Mouse (Mus musculus): ENCODE measurements at regions not wholly inside any gene's neighbourhood (a gene's known extent, or its start where the extent isn't known, plus 50 kb on each side); places are given as distances from the start of the nearest gene placed in this dataset.
A peak's percentile ranks its signal among the peaks of the same experiment; 100 is the strongest.

GRCm38 (mm10) chr13:101016181-101016580, 183.0 kb upstream of the Slc30a5 start:
- no peak for DNase-seq (ENCODE audit: low read depth)

- DNase-seq (ENCODE audit: low read depth) = no peak
Observed at GRCm38 (mm10) chr13:101015435-101015834, 182.2 kb upstream of the Slc30a5 start.

- no peak for DNase-seq (ENCODE audit: low read depth)
Observed at GRCm38 (mm10) chr13:101013604-101014003, 180.4 kb upstream of the Slc30a5 start.

- no peak for DNase-seq (ENCODE audit: low read depth)
Observed at GRCm38 (mm10) chr13:100990646-100991045, 157.4 kb upstream of the Slc30a5 start.

DNA sequence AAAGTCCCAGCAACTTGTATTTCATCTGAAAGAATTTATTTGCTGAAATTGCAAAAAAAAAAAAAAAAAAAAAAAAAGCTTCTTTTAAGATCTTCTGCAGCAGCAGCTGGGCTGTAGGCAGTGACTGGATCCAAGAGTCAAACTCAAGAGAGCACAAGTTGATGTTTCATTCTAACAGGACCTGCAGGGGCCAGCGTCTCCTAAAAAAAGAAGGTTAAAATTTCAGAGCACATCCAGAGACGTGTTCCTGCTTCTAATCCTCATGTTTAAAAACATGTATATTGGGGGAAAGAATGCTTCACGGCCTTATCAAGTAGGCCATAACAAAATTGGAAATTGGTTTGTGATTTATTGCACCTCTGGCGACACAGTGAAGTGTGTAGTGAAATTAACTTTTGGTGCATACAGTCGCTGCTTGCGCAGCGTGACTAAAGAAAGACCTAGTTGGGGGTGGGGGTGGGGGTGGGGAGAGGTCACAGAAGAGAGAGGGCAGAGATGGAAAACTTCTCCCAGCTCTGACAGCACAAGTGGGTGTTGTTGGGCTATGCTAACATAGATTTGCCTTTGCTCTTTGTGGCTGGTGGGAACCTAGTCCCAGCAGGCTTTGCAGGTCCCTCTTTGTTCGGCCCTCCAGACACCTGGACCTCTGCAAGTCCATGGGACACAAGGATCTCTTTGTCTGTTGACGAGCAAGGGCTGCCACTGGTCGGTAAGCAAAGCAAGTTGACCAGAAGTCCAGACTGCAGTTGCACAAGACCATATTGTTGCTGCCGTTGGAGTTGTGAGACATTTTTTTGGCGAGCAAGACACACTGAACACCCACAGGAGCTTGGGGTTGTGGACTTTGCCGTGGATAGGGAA, 155.7 kb upstream of the Slc30a5 start:
- no peak for DNase-seq (ENCODE audit: low read depth)

GRCm38 (mm10) chr13:100988116-100988515, 154.9 kb upstream of the Slc30a5 start:
- no peak for DNase-seq (ENCODE audit: low read depth)

DNA sequence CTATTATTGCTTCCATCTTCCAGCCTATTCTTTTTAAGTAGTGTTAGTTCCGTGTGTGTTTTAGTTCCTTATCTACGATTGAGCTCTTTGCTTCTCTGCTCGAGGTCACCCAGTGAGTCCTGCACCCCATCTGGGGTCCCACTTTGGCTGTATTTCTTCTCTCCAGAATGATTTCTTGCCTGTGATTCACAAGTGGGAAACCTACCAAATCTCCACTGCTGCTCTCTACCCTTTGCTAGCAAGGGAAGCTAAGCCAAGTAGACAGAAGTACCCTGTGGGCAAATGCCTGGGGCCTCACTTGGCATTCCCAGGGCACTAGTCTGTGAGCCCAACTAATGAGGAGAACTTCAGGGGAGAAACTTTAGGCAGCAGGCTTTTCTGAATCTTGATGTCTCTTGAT, 142.5 kb upstream of the Slc30a5 start:
- DNase-seq (ENCODE audit: low read depth) = no peak

DNA sequence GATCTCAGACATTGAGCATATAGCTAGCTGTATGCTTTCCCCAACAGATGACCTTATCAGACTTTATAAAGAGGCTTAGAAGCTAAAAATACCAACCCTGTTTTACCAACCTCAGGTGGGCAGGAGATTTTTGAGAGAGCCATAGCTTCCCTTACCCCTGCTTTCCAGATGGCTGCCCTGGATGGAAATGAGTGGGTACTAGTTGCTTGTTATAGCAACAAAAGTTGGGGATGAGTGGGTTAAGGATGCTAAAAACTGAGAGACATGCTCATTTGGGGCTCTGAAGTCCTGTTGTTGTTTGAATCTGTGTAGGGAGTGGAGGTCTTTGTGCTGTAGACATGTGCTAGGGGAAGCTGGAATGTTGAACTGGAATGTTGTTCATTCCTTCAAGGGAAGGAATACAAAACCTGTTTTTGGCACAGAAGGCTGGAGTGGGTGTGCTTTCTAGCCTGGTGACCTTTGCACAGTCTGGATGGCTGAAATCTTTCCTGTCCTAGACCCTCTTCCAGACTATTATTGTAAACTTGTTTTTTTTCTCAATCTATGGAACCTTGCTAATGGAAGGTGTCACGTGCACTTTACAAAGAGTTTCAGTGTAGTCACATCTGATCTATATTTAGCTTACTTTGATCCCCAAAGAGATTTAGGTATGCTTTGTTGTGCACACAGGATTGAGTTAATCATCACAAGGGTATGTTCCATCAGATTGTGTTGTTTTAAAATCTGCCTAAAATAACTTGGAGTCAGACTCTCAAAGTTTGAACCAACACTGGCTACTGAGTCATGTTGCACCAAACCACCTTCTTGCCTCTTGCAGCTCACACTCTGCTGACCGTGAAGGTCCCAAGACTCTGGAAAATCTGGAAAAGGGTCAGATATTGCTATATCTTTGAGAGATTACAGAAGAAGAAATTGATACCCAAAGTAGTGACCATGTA, 138.1 kb upstream of the Slc30a5 start:
- no peak for DNase-seq (ENCODE audit: low read depth)

DNA sequence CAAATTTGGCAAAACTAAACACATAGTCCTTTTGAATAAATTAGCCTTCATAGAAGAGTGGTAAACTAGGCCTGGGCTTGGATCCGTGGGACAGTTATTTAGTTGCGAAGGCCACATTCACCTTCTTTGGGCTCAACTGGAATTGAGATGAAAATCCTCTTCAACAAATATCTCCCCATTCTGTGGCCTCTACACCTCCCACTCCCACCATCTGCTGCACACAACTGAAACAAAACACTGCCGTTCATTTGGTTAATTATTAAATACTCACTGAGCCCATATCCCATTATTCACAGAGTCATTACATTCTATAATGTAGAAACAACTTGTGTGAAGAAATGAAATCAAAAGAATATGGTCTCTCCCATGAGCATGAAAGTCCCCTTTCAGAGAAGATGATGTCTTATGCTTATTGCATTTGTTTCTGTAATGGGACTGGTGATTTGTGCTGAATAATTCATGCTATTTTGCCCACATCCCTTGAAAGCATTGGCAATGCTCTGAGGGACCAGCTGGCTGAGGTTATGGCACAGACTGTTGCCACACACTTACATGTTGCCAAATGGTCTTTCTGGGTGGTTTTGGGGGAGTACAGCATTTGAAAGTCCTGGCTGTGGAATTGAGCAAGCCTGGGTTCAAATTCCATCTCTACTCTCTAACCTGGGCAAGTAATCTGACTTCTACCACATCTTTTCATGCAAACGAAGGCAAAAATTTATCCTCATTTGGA, 129.7 kb upstream of the Slc30a5 start:
- DNase-seq (ENCODE audit: low read depth) = no peak

GRCm38 (mm10) chr13:100954598-100955251, 121.5 kb upstream of the Slc30a5 start:
- no peak for DNase-seq (ENCODE audit: low read depth)

DNA sequence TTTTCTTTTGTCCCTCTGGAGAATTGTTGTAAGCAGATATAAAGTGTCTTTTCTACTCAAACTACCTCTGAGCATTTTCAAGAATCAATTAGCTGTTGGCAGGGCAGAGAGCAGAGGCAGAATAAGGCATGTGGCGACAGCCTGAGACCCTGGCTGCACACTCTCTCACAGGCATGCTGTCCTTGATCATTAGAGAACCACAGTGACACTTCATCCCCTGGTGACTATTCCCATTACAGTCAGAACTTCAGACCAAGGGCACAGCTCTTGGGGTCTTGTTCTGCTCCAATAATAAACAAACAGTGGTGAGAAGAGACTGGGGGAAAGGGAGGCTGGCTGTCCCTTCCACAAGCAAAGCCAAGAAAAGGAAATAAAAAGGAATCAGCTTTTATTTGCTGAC, 120.9 kb upstream of the Slc30a5 start:
- DNase-seq (ENCODE audit: low read depth) = no peak

- DNase-seq (ENCODE audit: low read depth) = no peak
Observed at GRCm38 (mm10) chr13:100951185-100951508, 117.9 kb upstream of the Slc30a5 start.

- DNase-seq (ENCODE audit: low read depth) = no peak
Observed at GRCm38 (mm10) chr13:100950348-100951184, 117.3 kb upstream of the Slc30a5 start.

GRCm38 (mm10) chr13:100943206-100943848, 110.1 kb upstream of the Slc30a5 start:
- DNase-seq (ENCODE audit: low read depth) = no peak

DNA sequence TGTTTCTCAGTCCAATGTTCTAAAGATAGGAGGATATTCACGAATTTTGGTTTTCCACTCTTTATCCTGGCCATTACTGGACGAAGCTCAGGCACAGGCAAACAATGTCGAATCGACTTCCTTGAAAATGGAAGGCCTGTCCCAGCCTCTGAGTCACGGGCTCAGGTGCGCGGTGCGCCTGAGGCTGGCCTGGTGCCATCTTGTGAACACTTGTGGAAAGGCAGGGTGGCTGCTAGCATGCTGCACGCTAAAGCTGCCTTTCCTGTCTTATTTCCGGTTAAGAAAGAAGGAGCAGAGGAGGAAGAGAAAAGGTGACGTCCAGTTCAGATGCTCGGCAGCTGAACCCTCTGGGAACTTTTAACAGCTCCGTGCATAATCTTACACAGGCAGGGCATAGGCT, 107.6 kb upstream of the Slc30a5 start:
- DNase-seq (ENCODE audit: low read depth) = no peak

- DNase-seq (ENCODE audit: low read depth) = peak; percentile 18
Observed at GRCm38 (mm10) chr13:100939677-100940076, 106.5 kb upstream of the Slc30a5 start.

- DNase-seq (ENCODE audit: low read depth) = no peak
Observed at GRCm38 (mm10) chr13:100933265-100933664, 100.0 kb upstream of the Slc30a5 start.

DNA sequence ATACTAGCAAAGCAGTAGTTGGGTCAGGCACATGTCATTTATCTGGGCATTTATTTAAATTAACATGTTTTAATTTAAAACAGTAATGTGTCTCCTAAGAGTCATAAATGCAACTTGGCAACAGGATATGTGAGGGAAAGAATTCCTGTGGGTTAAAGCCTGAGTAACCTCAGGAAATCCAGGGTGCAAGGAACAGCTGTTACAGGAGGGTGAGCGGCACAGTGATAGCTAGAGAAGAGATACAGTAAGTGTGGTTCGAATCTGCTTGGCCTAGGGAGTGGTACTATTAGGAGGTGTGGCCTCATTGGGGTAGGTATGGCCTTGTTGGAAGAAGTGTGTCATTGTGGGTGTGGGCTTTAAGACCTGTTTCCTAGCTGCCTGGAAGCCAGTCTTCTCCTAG, 66.3 kb upstream of the Slc30a5 start:
- no peak for DNase-seq (ENCODE audit: low read depth)

- DNase-seq (ENCODE audit: low read depth) = no peak
Observed at GRCm38 (mm10) chr13:100893871-100894270, 60.6 kb upstream of the Slc30a5 start.

GRCm38 (mm10) chr13:100893096-100893495, 59.9 kb upstream of the Slc30a5 start:
- no peak for DNase-seq (ENCODE audit: low read depth)
